Mouse (Mus musculus) embryonic facial prominence, embryonic 14.5 days (tissue): ENCODE results near the gene Lrch1. TPM values are rescaled to one million over a fixed set of nuclear protein-coding genes. Genes with fewer than 3 reads are reported as not detected.

Experiments
- ATAC-seq: fragments of 200-750 bp; cut with Nextera tagmentation; 2 replicates; pipeline ENCODE4 v1.8.0; 2017; ENCODE audit warnings: low read depth, moderate number of reproducible peaks, moderate TSS enrichment
- DNase-seq: peaks from one replicate; pipeline ENCODE4 v3.0.0-alpha.2; 2015; ENCODE audit warnings: low spot score
- H3K27ac ChIP-seq: fragments of 300-500 bp; sonication (generic); replicated peaks from 2 replicates; pipeline ENCODE4 v1.5.1; 2014; ENCODE audit warnings: low read depth, mild to moderate bottlenecking, low read length, moderate library complexity
- H3K27me3 ChIP-seq: fragments of 300-500 bp; sonication (generic); replicated peaks from 2 replicates; pipeline ENCODE4 v1.6.1; 2014; ENCODE audit warnings: low read length; ENCODE audit not compliant: control insufficient read depth, insufficient read depth
- H3K36me3 ChIP-seq: fragments of 300-500 bp; sonication (generic); 2 replicates; pipeline ENCODE4 v1.6.1; 2014; ENCODE audit warnings: low read length, mixed read lengths; ENCODE audit not compliant: control insufficient read depth, insufficient read depth
- H3K4me1 ChIP-seq: fragments of 300-500 bp; sonication (generic); 2 replicates; pipeline ENCODE4 v1.6.1; 2014; ENCODE audit warnings: antibody characterized with exemption, low read length; ENCODE audit not compliant: control insufficient read depth, insufficient read depth
- H3K4me2 ChIP-seq: fragments of 300-500 bp; sonication (generic); 2 replicates; pipeline ENCODE4 v1.6.1; 2014; ENCODE audit warnings: low read depth, mild to moderate bottlenecking, low read length, moderate library complexity, mixed read lengths
- H3K4me3 ChIP-seq: fragments of 300-500 bp; sonication (generic); 2 replicates; pipeline ENCODE4 v1.5.1; 2014; ENCODE audit warnings: low read depth, mild to moderate bottlenecking, low read length
- H3K9ac ChIP-seq: fragments of 300-500 bp; sonication (generic); 2 replicates; pipeline ENCODE4 v1.6.1; 2014; ENCODE audit warnings: low read depth, mild to moderate bottlenecking, low read length, moderate library complexity, mixed read lengths
- H3K9me3 ChIP-seq: fragments of 300-500 bp; sonication (generic); 2 replicates; pipeline ENCODE4 v1.6.1; 2016; ENCODE audit warnings: low read length; ENCODE audit not compliant: control insufficient read depth
- WGBS: fragments of 180-500 bp; shearing (Covaris S2); extraction: QIAGEN DNeasy Blood & Tissue Kit; methylation state at CpG from one replicate; pipeline ENCODE4 v1.1.7; 2014; 5-methylcytosine and 5-hydroxymethylcytosine counted together
- polyA plus RNA-seq: library from polyadenylated mRNA; unstranded; fragments of >200 nt; fragmentation: Nextera tagmentation; extraction: Ambion mirVana; gene quantifications from 2 replicates; pipeline ENCODE4 v1.2.1, GENCODE M21; 2014

The Lrch1 gene
- polyA plus RNA-seq, 1 experiment from 2014 or later, result 15.6 TPM

- 92% methylated on average over 2 of the region's 2 CpGs for WGBS
- H3K27me3 ChIP-seq, result no peaks in the 10 kb centered on the region
- H3K9me3 ChIP-seq, result no peaks in the 10 kb centered on the region
- no peak overlapping the region for H3K4me3 ChIP-seq
- no peak for ATAC-seq
- no peaks in the 10 kb centered on the region for H3K36me3 ChIP-seq
- no peak for DNase-seq
- H3K4me1 ChIP-seq, result peaks cover 48% of the 10 kb centered on the region
- H3K9ac ChIP-seq, result no peak overlapping the region
- peak overlapping the region; percentile 68; the same call in 1 of the 2 replicates for H3K27ac ChIP-seq
- H3K4me2 ChIP-seq, result 0 out of 2 replicates have a peak overlapping the region, but pooled peaks have one; percentile 31
These were observed 79.3 kb downstream of the Lrch1 start for GRCm38 (mm10) chr14:74868188-74868901.

- H3K9ac ChIP-seq, result peak overlapping the region; percentile 30; the same call in 1 of the 2 replicates
- no peaks in the 10 kb centered on the region for H3K27me3 ChIP-seq
- peak overlapping the region; percentile 68 for H3K27ac ChIP-seq
- H3K36me3 ChIP-seq, result no peaks in the 10 kb centered on the region
- DNase-seq, result peak; percentile 56
- no peak overlapping the region for H3K4me3 ChIP-seq
- 44% methylated on average over 20 of the region's 20 CpGs for WGBS
- no peak for ATAC-seq
- peaks cover 48% of the 10 kb centered on the region for H3K4me1 ChIP-seq
- no peaks in the 10 kb centered on the region for H3K9me3 ChIP-seq
- peak overlapping the region; percentile 31 for H3K4me2 ChIP-seq
These were observed 80.3 kb downstream of the Lrch1 start for GRCm38 (mm10) chr14:74867076-74868042.

GRCm38 (mm10) chr14:74865738-74866137 is 81.9 kb downstream of the Lrch1 start:
- H3K4me1 ChIP-seq, result peaks cover 44% of the 10 kb centered on the region
- DNase-seq (no peak), ATAC-seq (no peak; the same call in 1 of the 2 replicates)
- H3K27ac ChIP-seq, result no peak overlapping the region
- H3K4me3 ChIP-seq, result no peak overlapping the region
- no peaks in the 10 kb centered on the region for H3K27me3 ChIP-seq
- no peaks in the 10 kb centered on the region for H3K36me3 ChIP-seq
- no peak overlapping the region for H3K9ac ChIP-seq
- H3K9me3 ChIP-seq, result no peaks in the 10 kb centered on the region
- 56% methylated on average over 3 of the region's 3 CpGs for WGBS
- no peak overlapping the region for H3K4me2 ChIP-seq

- H3K36me3 ChIP-seq, result no peaks in the 10 kb centered on the region
- H3K27me3 ChIP-seq, result no peaks in the 10 kb centered on the region
- no peak overlapping the region for H3K9ac ChIP-seq
- ATAC-seq (no peak; the same call in 1 of the 2 replicates), DNase-seq (no peak)
- no peak overlapping the region for H3K27ac ChIP-seq
- WGBS, result 61% methylated on average over 5 of the region's 5 CpGs
- no peak overlapping the region for H3K4me2 ChIP-seq
- peaks cover 42% of the 10 kb centered on the region for H3K4me1 ChIP-seq
- H3K9me3 ChIP-seq, result no peaks in the 10 kb centered on the region
- H3K4me3 ChIP-seq, result no peak overlapping the region
These were observed 82.7 kb downstream of the Lrch1 start for GRCm38 (mm10) chr14:74864805-74865483.

- DNase-seq, result no peak
- Histone ChIP-seq H3K9me3 (no peaks in the 10 kb centered on the region), H3K36me3 (peaks cover 13% of the 10 kb centered on the region; the same call in 1 of the 2 replicates), H3K27me3 (no peaks in the 10 kb centered on the region), H3K4me1 (peaks cover 17% of the 10 kb centered on the region), H3K27ac (no peak overlapping the region), H3K4me3 (no peak overlapping the region), H3K4me2 (no peak overlapping the region), H3K9ac (no peak overlapping the region)
- WGBS, result 90% methylated on average over 9 of the region's 9 CpGs
- ATAC-seq, result no peak
These were observed 86.2 kb downstream of the Lrch1 start for GRCm38 (mm10) chr14:74861456-74861855.

- Histone ChIP-seq H3K27me3 (no peaks in the 10 kb centered on the region), H3K4me2 (no peak overlapping the region), H3K27ac (no peak overlapping the region), H3K9me3 (no peaks in the 10 kb centered on the region), H3K4me1 (peaks cover 3% of the 10 kb centered on the region; the same call in 1 of the 2 replicates), H3K4me3 (no peak overlapping the region), H3K36me3 (peaks cover 15% of the 10 kb centered on the region; the same call in 1 of the 2 replicates), H3K9ac (no peak overlapping the region)
- 87% methylated on average over 1 of the region's 1 CpGs for WGBS
- ATAC-seq (no peak), DNase-seq (no peak)
These were observed 88.5 kb downstream of the Lrch1 start for GRCm38 (mm10) chr14:74859154-74859553.

GRCm38 (mm10) chr14:74855429-74855828 is 92.2 kb downstream of the Lrch1 start:
- no peak overlapping the region for H3K4me3 ChIP-seq
- peaks cover 15% of the 10 kb centered on the region; the same call in 1 of the 2 replicates for H3K36me3 ChIP-seq
- no peaks in the 10 kb centered on the region for H3K9me3 ChIP-seq
- ATAC-seq (no peak), DNase-seq (no peak)
- peaks cover 28% of the 10 kb centered on the region for H3K4me1 ChIP-seq
- WGBS, result 93% methylated on average over 8 of the region's 8 CpGs
- H3K9ac ChIP-seq, result no peak overlapping the region
- no peak overlapping the region for H3K4me2 ChIP-seq
- H3K27ac ChIP-seq, result no peak overlapping the region
- no peaks in the 10 kb centered on the region for H3K27me3 ChIP-seq

- DNase-seq (no peak), ATAC-seq (no peak)
- no peaks in the 10 kb centered on the region for H3K27me3 ChIP-seq
- 74% methylated on average over 4 of the region's 4 CpGs for WGBS
- H3K4me2 ChIP-seq, result no peak overlapping the region
- H3K27ac ChIP-seq, result peak overlapping the region; percentile 82; the same call in 1 of the 2 replicates
- peaks cover 15% of the 10 kb centered on the region; the same call in 1 of the 2 replicates for H3K36me3 ChIP-seq
- peaks cover 30% of the 10 kb centered on the region for H3K4me1 ChIP-seq
- H3K9ac ChIP-seq, result no peak overlapping the region
- H3K4me3 ChIP-seq, result no peak overlapping the region
- H3K9me3 ChIP-seq, result no peaks in the 10 kb centered on the region
These were observed 93.9 kb downstream of the Lrch1 start for GRCm38 (mm10) chr14:74853759-74854100.
